Mouse (Mus musculus): Measurements from ENCODE around the gene Ccdc65. TPM values are rescaled to one million over a fixed set of nuclear protein-coding genes. Genes with fewer than 3 reads are reported as not detected.

Ccdc65 gene
- not detected in 2 replicates for polyA plus RNA-seq (2012)

GRCm38 (mm10) chr15:98707766-98708372 is at the start of gene Ccdc65:
Gene Ccdc65, plus strand, starts transcription at chr15:98708207.
- no peak for TF ChIP-seq GATA1 (IDR thresholded peaks at IDR 0.05; ENCODE audit: low read length)

GRCm38 (mm10) chr15:98662198-98662566 is 45.8 kb upstream of the Ccdc65 start:
- TF ChIP-seq GATA1 (IDR thresholded peaks at IDR 0.05; ENCODE audit: low read length) = peak; percentile 23

GRCm38 (mm10) chr15:98662567-98663545 is 45.2 kb upstream of the Ccdc65 start, which contains the start of gene Ddx23:
Gene Ddx23, minus strand, starts transcription at chr15:98662894.
- no peak for TF ChIP-seq GATA1 (IDR thresholded peaks at IDR 0.05; ENCODE audit: low read length)

GRCm38 (mm10) chr15:98664042-98664907 is 43.7 kb upstream of the Ccdc65 start:
- TF ChIP-seq GATA1 (IDR thresholded peaks at IDR 0.05; ENCODE audit: low read length) = no peak

GRCm38 (mm10) chr15:98672592-98672991 is 35.4 kb upstream of the Ccdc65 start:
- TF ChIP-seq GATA1 (IDR thresholded peaks at IDR 0.05; ENCODE audit: low read length) = no peak

- no peak for TF ChIP-seq GATA1 (IDR thresholded peaks at IDR 0.05; ENCODE audit: low read length)
Observed at GRCm38 (mm10) chr15:98673732-98674131, 34.3 kb upstream of the Ccdc65 start.

- no peak for TF ChIP-seq GATA1 (IDR thresholded peaks at IDR 0.05; ENCODE audit: low read length)
Observed at GRCm38 (mm10) chr15:98674284-98674993, 33.6 kb upstream of the Ccdc65 start.

GRCm38 (mm10) chr15:98674994-98675545 is 32.9 kb upstream of the Ccdc65 start:
- no peak for TF ChIP-seq GATA1 (IDR thresholded peaks at IDR 0.05; ENCODE audit: low read length)

GRCm38 (mm10) chr15:98675634-98676250 is 32.3 kb upstream of the Ccdc65 start:
- no peak for TF ChIP-seq GATA1 (IDR thresholded peaks at IDR 0.05; ENCODE audit: low read length)

GRCm38 (mm10) chr15:98676471-98676870 is 31.5 kb upstream of the Ccdc65 start:
- no peak for TF ChIP-seq GATA1 (IDR thresholded peaks at IDR 0.05; ENCODE audit: low read length)

GRCm38 (mm10) chr15:98676940-98677728 is 30.9 kb upstream of the Ccdc65 start, which contains the start of gene Rnd1:
Gene Rnd1, minus strand, starts transcription at chr15:98677461.
- TF ChIP-seq GATA1 (IDR thresholded peaks at IDR 0.05; ENCODE audit: low read length) = no peak

- TF ChIP-seq GATA1 (IDR thresholded peaks at IDR 0.05; ENCODE audit: low read length) = no peak
Observed at GRCm38 (mm10) chr15:98677977-98678376, 30.0 kb upstream of the Ccdc65 start.

GRCm38 (mm10) chr15:98680660-98681059 is 27.3 kb upstream of the Ccdc65 start:
- no peak for TF ChIP-seq GATA1 (IDR thresholded peaks at IDR 0.05; ENCODE audit: low read length)

All from G1E-ER4 (cell line).